Mouse (Mus musculus) forebrain, embryonic 13.5 days (tissue): ENCODE results near the gene Hist1h2af. TPM values are rescaled to one million over a fixed set of nuclear protein-coding genes. Genes with fewer than 3 reads are reported as not detected.
A peak's percentile ranks its signal among the peaks of the same experiment; 100 is the strongest.
"Not testable (repeated sequence)": the region's sequence is repeated elsewhere in the genome, so short reads cannot be mapped to it uniquely, and the experiment has no call there.

Experiments used
- ATAC-seq: fragments of 200-750 bp; cut with Nextera tagmentation; 2 replicates; pipeline ENCODE4 v1.8.0; 2017
- H3K27ac ChIP-seq: fragments of 300-500 bp; sonication (generic); 2 replicates; pipeline ENCODE4 v1.5.1; 2015; ENCODE audit warnings: inconsistent platforms, mild to moderate bottlenecking, moderate library complexity
- H3K27me3 ChIP-seq: fragments of 300-500 bp; sonication (generic); 2 replicates; pipeline ENCODE4 v1.6.1; 2015; ENCODE audit warnings: mild to moderate bottlenecking, inconsistent platforms
- H3K36me3 ChIP-seq: fragments of 300-500 bp; sonication (generic); 2 replicates; pipeline ENCODE4 v1.6.1; 2015; ENCODE audit warnings: mild to moderate bottlenecking, inconsistent platforms; ENCODE audit not compliant: poor library complexity, severe bottlenecking
- H3K4me1 ChIP-seq: fragments of 300-500 bp; sonication (generic); 2 replicates; pipeline ENCODE4 v1.6.1; 2015; ENCODE audit warnings: inconsistent platforms
- H3K4me2 ChIP-seq: fragments of 300-500 bp; sonication (generic); 2 replicates; pipeline ENCODE4 v1.6.1; 2015; ENCODE audit warnings: inconsistent platforms, mild to moderate bottlenecking, moderate library complexity
- H3K4me3 ChIP-seq: fragments of 300-500 bp; sonication (generic); 2 replicates; pipeline ENCODE4 v1.5.1; 2015; ENCODE audit warnings: mild to moderate bottlenecking, inconsistent platforms
- H3K9ac ChIP-seq: fragments of 300-500 bp; sonication (generic); 2 replicates; pipeline ENCODE4 v1.6.1; 2015; ENCODE audit warnings: mild to moderate bottlenecking, inconsistent platforms
- H3K9me3 ChIP-seq: fragments of 300-500 bp; sonication (generic); replicated peaks from 2 replicates; pipeline ENCODE4 v1.6.1; 2016; ENCODE audit warnings: inconsistent platforms
- WGBS: fragments of 180-500 bp; shearing (Covaris S2); methylation state at CpG from one replicate; pipeline ENCODE4 v1.1.7; 2015; 5-methylcytosine and 5-hydroxymethylcytosine counted together
- polyA plus RNA-seq: library from polyadenylated mRNA; unstranded; fragments of >200 nt; fragmentation: Nextera tagmentation; extraction: Ambion mirVana; gene quantifications from 2 replicates; pipeline ENCODE4 v1.2.1, GENCODE M21; 2015

Hist1h2af gene
- polyA plus RNA-seq: 9.5 and 10.0 TPM in 2 replicates

DNA sequence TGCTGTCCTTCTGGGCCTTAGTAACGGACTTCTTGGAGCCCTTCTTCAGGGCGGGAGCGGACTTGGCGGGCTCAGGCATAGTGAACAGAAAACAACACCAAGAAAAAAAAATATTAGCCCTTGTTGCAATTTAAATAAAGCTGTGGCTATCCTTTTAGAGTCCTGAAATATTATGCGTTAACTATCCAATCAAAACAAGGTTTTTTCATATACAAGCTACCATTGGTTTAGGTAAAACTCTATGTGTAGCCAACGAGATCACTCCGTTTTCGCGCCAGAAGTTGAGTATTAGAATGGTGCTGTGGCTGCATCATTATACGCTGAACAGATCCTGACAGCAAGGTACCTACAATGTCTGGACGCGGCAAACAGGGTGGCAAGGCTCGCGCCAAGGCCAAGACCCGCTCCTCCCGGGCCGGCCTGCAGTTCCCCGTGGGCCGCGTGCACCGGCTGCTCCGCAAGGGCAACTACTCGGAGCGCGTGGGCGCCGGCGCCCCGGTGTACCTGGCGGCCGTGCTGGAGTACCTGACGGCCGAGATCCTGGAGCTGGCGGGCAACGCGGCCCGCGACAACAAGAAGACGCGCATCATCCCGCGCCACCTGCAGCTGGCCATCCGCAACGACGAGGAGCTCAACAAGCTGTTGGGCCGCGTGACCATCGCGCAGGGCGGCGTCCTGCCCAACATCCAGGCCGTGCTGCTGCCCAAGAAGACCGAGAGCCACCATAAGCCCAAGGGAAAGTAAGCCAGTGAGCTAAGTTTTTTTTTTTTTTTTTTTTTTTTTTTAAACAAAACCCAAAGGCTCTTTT, at the start of gene Hist1h2af:
TSS of gene Hist1h2af (plus strand) at position 347 of the 808 bp plus-strand sequence.
- not testable (repeated sequence) for H3K27me3 ChIP-seq, H3K36me3 ChIP-seq, H3K9me3 ChIP-seq
- peak; percentile 46 for ATAC-seq
- under 1% methylated on average over 27 of the region's 53 CpGs for WGBS
- peak within 1 kb of the TSS; percentile 61 for H3K4me2 ChIP-seq
- H3K27ac ChIP-seq: peak within 1 kb of the TSS; percentile 98
- H3K4me1 ChIP-seq: peaks cover 52% of the 10 kb centered on the region
- H3K4me3 ChIP-seq: peak within 1 kb of the TSS; percentile 58
- H3K9ac ChIP-seq: peak within 1 kb of the TSS; percentile 85

- Histone ChIP-seq H3K36me3 (no peaks in the 10 kb centered on the region), H3K9me3 (no peaks in the 10 kb centered on the region), H3K27me3 (no peaks in the 10 kb centered on the region), H3K4me2 (no peak overlapping the region), H3K4me1 (no peaks in the 10 kb centered on the region), H3K27ac (no peak overlapping the region), H3K9ac (no peak overlapping the region), H3K4me3 (no peak overlapping the region)
- no peak for ATAC-seq
- 49% methylated on average over 5 of the region's 5 CpGs for WGBS
Measured at GRCm38 (mm10) chr13:23485271-23485670, 48.4 kb upstream of the Hist1h2af start.

DNA sequence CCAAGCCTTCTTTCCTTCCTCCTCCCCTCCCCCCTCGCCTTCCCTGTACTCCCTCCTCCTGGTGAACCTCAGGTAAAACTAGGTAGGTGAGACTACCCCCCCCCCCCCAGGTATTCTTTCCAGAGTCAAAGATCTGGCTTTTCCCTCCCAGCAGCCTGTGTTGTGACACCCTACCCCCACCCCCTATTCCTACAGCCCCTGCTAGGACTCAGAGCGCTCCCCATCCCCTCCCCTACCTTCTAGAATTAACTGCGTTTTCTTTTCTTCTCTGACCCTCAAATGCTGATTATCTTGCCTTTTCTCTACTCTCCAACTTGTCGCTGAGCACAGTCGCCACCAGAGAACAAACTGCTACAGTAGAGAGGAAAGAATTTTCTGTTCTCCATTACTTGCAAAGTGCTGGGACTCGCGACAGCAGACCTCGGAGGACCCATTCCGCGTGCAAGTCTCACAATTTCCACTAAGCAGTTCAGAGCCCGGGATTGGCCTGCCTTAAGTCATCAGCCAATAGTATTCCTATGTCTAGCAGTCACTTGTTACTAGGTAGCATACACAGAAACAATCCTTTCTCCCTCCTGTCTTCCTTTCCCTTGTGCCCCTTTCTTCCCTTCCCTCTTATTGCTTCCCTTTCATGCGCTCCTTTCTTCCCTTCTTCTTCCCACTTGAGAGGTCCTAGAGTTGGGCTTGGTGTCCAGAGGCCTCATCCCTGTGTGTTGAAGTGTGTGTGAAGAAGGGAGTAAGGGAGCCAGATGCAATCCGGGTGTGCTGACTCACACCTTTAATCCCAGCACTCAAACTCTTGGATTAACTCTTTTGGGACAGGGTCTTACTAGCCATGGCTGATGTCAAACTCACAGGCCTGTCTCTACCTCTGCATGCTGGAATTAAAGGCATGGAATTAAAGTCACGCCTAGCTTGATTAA, 45.0 kb upstream of the Hist1h2af start, which contains the start of gene Btn2a2:
TSS of gene Btn2a2 (minus strand) at position 458 of the 923 bp plus-strand sequence.
- 7% methylated on average over 14 of the region's 14 CpGs for WGBS
- peak within 1 kb of the TSS; percentile 58 for H3K4me2 ChIP-seq
- no peak within 1 kb of the TSS for H3K27ac ChIP-seq
- H3K9me3 ChIP-seq: no peaks in the 10 kb centered on the region
- H3K9ac ChIP-seq: no peak within 1 kb of the TSS
- no peaks in the 10 kb centered on the region for H3K36me3 ChIP-seq
- H3K27me3 ChIP-seq: no peaks in the 10 kb centered on the region
- H3K4me1 ChIP-seq: peaks cover 10% of the 10 kb centered on the region; the same call in 1 of the 2 replicates
- peak within 1 kb of the TSS; percentile 30 for H3K4me3 ChIP-seq
- peak; percentile 97 for ATAC-seq

GRCm38 (mm10) chr13:23490863-23491262, 42.8 kb upstream of the Hist1h2af start:
- no peak for ATAC-seq
- WGBS: 39% methylated on average over 1 of the region's 1 CpGs
- Histone ChIP-seq H3K27ac (no peak overlapping the region), H3K36me3 (no peaks in the 10 kb centered on the region), H3K4me3 (no peak overlapping the region), H3K9me3 (no peaks in the 10 kb centered on the region), H3K27me3 (no peaks in the 10 kb centered on the region), H3K4me1 (peaks cover 10% of the 10 kb centered on the region; the same call in 1 of the 2 replicates), H3K4me2 (no peak overlapping the region), H3K9ac (no peak overlapping the region)

DNA sequence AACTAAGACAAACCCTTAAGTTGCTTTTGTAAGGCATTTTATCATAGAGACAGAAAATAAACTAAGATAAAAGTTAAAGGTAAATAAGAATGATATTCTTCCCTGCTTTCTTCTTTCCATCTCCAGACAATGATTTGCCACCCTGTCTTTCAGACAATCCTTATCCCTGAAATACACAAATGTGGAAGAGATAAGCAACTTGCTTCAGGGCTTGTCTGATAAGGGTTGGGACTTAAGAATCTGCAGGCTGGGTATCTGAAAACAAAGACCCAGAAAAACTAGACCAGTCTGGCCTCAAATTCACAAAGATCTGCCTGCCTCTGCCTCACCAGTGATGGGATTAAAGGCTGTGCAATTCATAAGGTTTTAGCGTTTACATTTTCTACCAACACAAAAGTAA, 42.4 kb upstream of the Hist1h2af start:
- no peak overlapping the region for H3K27ac ChIP-seq
- peaks cover 10% of the 10 kb centered on the region; the same call in 1 of the 2 replicates for H3K4me1 ChIP-seq
- H3K4me3 ChIP-seq: no peak overlapping the region
- 9% methylated on average over 1 of the region's 1 CpGs for WGBS
- H3K36me3 ChIP-seq: no peaks in the 10 kb centered on the region
- H3K4me2 ChIP-seq: no peak overlapping the region
- H3K9ac ChIP-seq: no peak overlapping the region
- H3K27me3 ChIP-seq: no peaks in the 10 kb centered on the region
- H3K9me3 ChIP-seq: no peaks in the 10 kb centered on the region
- no peak for ATAC-seq

DNA sequence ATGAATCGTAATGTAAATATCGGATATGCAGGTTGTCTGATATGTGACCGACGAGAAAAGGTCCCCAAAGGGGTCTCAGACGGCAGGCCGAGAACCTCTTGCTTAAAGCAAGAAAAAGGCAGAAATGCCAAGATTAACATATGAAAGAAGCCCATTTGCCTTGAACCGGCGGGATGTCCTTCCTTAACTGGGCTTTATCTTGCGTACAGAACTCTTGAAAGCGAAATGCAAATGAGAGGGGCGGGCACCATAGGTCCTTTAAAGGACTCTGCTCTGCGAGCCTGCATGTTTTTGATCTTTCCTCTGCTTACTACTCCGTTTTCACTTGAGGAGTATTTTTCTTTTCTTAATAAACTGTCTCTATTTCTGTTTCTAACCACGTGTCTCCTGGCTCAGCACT, 41.7 kb upstream of the Hist1h2af start:
- peak overlapping the region; percentile 32 for H3K4me3 ChIP-seq
- H3K36me3 ChIP-seq: no peaks in the 10 kb centered on the region
- WGBS: 2% methylated on average over 14 of the region's 14 CpGs
- no peaks in the 10 kb centered on the region for H3K9me3 ChIP-seq
- H3K27ac ChIP-seq: no peak overlapping the region
- peak overlapping the region; percentile 53 for H3K4me2 ChIP-seq
- H3K4me1 ChIP-seq: peaks cover 10% of the 10 kb centered on the region; the same call in 1 of the 2 replicates
- no peak for ATAC-seq
- 0 out of 2 replicates have a peak overlapping the region, but pooled peaks have one; percentile 37 for H3K9ac ChIP-seq
- no peaks in the 10 kb centered on the region for H3K27me3 ChIP-seq

DNA sequence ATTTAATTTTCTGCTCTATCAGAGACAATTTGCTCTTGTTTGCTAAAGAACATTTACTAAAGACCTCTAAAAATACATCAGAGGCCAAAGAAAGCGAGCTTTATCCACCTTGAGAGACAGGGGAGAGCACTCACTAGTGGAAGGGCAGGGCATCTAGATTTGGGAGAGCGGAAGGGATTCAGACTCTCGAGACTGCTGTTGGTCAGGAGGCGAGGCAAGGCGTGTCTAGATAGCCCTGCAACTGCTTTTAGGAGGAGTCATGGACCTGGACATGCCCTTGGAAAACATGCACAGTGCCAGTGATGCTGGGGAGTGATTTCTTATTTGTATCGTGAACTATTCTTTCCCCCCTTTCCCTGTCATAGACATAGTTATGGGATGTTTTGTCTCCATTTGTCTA, 38.2 kb upstream of the Hist1h2af start:
- no peak overlapping the region for H3K27ac ChIP-seq
- no peak overlapping the region for H3K4me3 ChIP-seq
- no peaks in the 10 kb centered on the region for H3K9me3 ChIP-seq
- H3K4me2 ChIP-seq: no peak overlapping the region
- WGBS: 77% methylated on average over 6 of the region's 6 CpGs
- peaks cover 21% of the 10 kb centered on the region; the same call in 1 of the 2 replicates for H3K4me1 ChIP-seq
- no peaks in the 10 kb centered on the region for H3K36me3 ChIP-seq
- no peak for ATAC-seq
- no peaks in the 10 kb centered on the region for H3K27me3 ChIP-seq
- H3K9ac ChIP-seq: no peak overlapping the region

DNA sequence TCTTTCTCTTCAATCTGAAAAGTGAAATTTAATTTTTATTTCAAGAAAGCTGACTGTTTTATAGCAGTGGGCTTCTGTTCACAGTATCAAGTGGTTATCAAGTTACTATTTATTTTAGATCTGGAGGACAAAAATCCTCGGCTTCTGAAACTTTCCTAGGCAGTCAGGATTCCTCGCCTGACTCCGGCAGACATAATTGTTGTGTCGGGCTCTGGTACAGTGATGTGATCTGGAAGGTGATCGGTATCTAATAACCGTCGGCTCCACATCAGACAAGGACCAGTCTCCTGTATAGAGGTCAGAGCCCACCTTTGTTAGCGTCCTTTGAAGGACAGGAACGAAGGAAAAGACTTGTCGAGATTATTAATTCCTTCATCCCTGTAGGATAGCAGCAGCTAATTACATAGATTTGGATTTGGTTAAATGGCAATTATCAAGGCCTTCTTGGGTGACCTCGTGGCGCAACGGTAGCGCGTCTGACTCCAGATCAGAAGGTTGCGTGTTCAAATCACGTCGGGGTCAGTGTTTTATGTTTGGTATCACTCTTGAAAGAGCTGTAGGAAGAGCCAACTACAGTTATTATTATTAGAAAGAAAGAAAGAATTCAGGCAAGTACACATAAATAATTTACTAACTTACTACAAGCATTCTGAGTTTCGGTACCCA, 35.9 kb upstream of the Hist1h2af start:
- Histone ChIP-seq H3K4me2 (peak overlapping the region; percentile 49), H3K27ac (no peak overlapping the region), H3K9me3 (no peaks in the 10 kb centered on the region), H3K27me3 (no peaks in the 10 kb centered on the region), H3K4me1 (0 out of 2 replicates have a peak, but pooled peaks cover 11% of the 10 kb centered on the region), H3K36me3 (no peaks in the 10 kb centered on the region), H3K4me3 (peak overlapping the region; percentile 24), H3K9ac (no peak overlapping the region)
- ATAC-seq: no peak
- WGBS: 2% methylated on average over 19 of the region's 19 CpGs

DNA sequence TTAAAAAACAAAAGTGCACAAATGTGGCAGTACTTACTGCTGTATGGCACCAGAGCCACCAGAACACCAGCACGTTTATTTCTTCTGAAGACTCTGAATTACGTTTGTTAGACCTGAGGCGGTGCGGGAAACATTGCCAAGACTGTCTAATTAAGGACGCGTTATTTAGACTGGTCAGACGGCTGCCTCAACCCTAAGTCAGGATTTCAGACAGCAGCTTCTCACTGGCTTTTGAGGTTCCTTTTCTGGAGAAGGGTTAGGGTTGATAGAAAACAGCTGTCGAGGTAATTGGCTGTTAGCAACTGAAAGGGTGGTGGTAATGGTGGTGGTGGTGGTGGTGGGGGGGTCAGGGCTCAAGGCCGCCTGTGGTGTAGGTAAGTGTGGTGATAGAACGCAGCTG, 35.1 kb upstream of the Hist1h2af start:
- H3K27ac ChIP-seq: no peak overlapping the region
- no peaks in the 10 kb centered on the region for H3K27me3 ChIP-seq
- 0 out of 2 replicates have a peak, but pooled peaks cover 11% of the 10 kb centered on the region for H3K4me1 ChIP-seq
- ATAC-seq: no peak
- H3K4me2 ChIP-seq: peak overlapping the region; percentile 49
- no peaks in the 10 kb centered on the region for H3K36me3 ChIP-seq
- no peaks in the 10 kb centered on the region for H3K9me3 ChIP-seq
- peak overlapping the region; percentile 24; the same call in 1 of the 2 replicates for H3K4me3 ChIP-seq
- 3% methylated on average over 10 of the region's 10 CpGs for WGBS
- no peak overlapping the region for H3K9ac ChIP-seq

- 7% methylated on average over 7 of the region's 7 CpGs for WGBS
- no peaks in the 10 kb centered on the region for H3K27me3 ChIP-seq
Measured at GRCm38 (mm10) chr13:23499943-23500342, 33.8 kb upstream of the Hist1h2af start.

GRCm38 (mm10) chr13:23500424-23501200, 33.1 kb upstream of the Hist1h2af start:
- no peak overlapping the region for H3K9ac ChIP-seq
- H3K4me2 ChIP-seq: no peak overlapping the region
- no peaks in the 10 kb centered on the region for H3K9me3 ChIP-seq
- WGBS: 1% methylated on average over 17 of the region's 17 CpGs
- no peaks in the 10 kb centered on the region for H3K27me3 ChIP-seq
- peaks cover 17% of the 10 kb centered on the region; the same call in 1 of the 2 replicates for H3K4me1 ChIP-seq
- peak; percentile 68 for ATAC-seq
- H3K27ac ChIP-seq: no peak overlapping the region
- H3K36me3 ChIP-seq: no peaks in the 10 kb centered on the region
- no peak overlapping the region for H3K4me3 ChIP-seq

More at GRCm38 (mm10) chr13:23499943-23500342, 33.8 kb upstream of the Hist1h2af start:
- Histone ChIP-seq H3K9me3 (no peaks in the 10 kb centered on the region), H3K4me1 (0 out of 2 replicates have a peak, but pooled peaks cover 11% of the 10 kb centered on the region), H3K36me3 (no peaks in the 10 kb centered on the region), H3K4me2 (no peak overlapping the region), H3K27ac (no peak overlapping the region), H3K4me3 (no peak overlapping the region), H3K9ac (no peak overlapping the region)
- no peak for ATAC-seq
